Mouse (Mus musculus) ES-E14 (cell line): ENCODE data around the gene Nkx6-2. TPM values are rescaled to one million over a fixed set of nuclear protein-coding genes. Genes with fewer than 3 reads are reported as not detected.

Experiments
- DNase-seq: peaks from one replicate; pipeline ENCODE4 v3.0.0-alpha.2; 2013; ENCODE audit warnings: low read depth, low spot score
- H3K27ac ChIP-seq: 2 replicates; pipeline ENCODE4 v1.5.1; 2012; ENCODE audit warnings: low read depth, mild to moderate bottlenecking, low read length, moderate library complexity, mixed read lengths; ENCODE audit not compliant: poor library complexity, insufficient read depth, severe bottlenecking
- H3K36me3 ChIP-seq: 2 replicates; pipeline ENCODE4 v1.6.1; 2012; ENCODE audit warnings: mild to moderate bottlenecking, low read length, moderate library complexity, mixed read lengths; ENCODE audit not compliant: control insufficient read depth, poor library complexity, insufficient read depth, severe bottlenecking
- H3K4me1 ChIP-seq, 2 experiments: fragments of 150-350 bp in 1 of 2; sonication (generic) in 1 of 2; 2 replicates each; pipeline ENCODE4 v1.6.1; 2012; ENCODE audit warnings: low read length in 2 of 2, mild to moderate bottlenecking in 1 of 2, mixed read lengths in 1 of 2; ENCODE audit not compliant: control insufficient read depth in 2 of 2, insufficient read depth in 2 of 2, poor library complexity in 1 of 2
- H3K4me3 ChIP-seq, 2 experiments: fragments of 150-350 bp in 1 of 2; sonication (generic) in 1 of 2; 2 replicates each; pipeline ENCODE4 v1.5.1; 2012; ENCODE audit warnings: low read length in 2 of 2, low read depth in 1 of 2, mild to moderate bottlenecking in 1 of 2, mixed read lengths in 1 of 2; ENCODE audit not compliant: insufficient read depth in 1 of 2, poor library complexity in 1 of 2, severe bottlenecking in 1 of 2
- H3K9ac ChIP-seq: 2 replicates; pipeline ENCODE4 v1.6.1; 2012; ENCODE audit warnings: low read depth, mild to moderate bottlenecking, low read length, mixed read lengths; ENCODE audit not compliant: poor library complexity, insufficient read depth, severe bottlenecking
- H3K9me3 ChIP-seq: fragments of 150-350 bp; sonication (generic); 2 replicates; pipeline ENCODE4 v1.6.1; 2012; ENCODE audit warnings: low read depth, mild to moderate bottlenecking, low read length; ENCODE audit not compliant: control insufficient read depth, insufficient read depth
- CHD2 ChIP-seq: IDR thresholded peaks from 2 replicates; pipeline ENCODE4 v1.6.1; 2014; ENCODE audit warnings: mild to moderate bottlenecking, low read depth, low read length, inconsistent platforms
- HCFC1 ChIP-seq: IDR thresholded peaks from 2 replicates; pipeline ENCODE4 v1.6.1; 2012; ENCODE audit warnings: low read length, inconsistent platforms, borderline replicate concordance; ENCODE audit not compliant: insufficient read depth
- MAFK ChIP-seq: IDR thresholded peaks from 2 replicates; pipeline ENCODE4 v1.6.1; 2014; ENCODE audit warnings: mild to moderate bottlenecking, low read depth, low read length, inconsistent platforms; ENCODE audit not compliant: insufficient read depth
- ZC3H11A ChIP-seq: IDR thresholded peaks from 2 replicates; pipeline ENCODE4 v1.6.1; 2012; ENCODE audit warnings: low read depth, mild to moderate bottlenecking, inconsistent platforms, low read length, borderline replicate concordance
- ZNF384 ChIP-seq: IDR thresholded peaks from 2 replicates; pipeline ENCODE4 v1.6.1; 2012; ENCODE audit warnings: low read depth, low read length, inconsistent platforms
- in situ Hi-C, 2 experiments: fragments of 600-800 bp; cut with MboI; formaldehyde crosslinking; loops; one replicate each; pipeline ENCODE4 v1.15.1; 2025; ENCODE audit warnings: low sequenced_read_pairs in 2 of 2, inconsistent platforms in 1 of 2; ENCODE audit not compliant: unreplicated experiment in 2 of 2
- total RNA-seq: library from RNA; depleted of rRNA; stranded (reverse); fragments of 300-350 nt; gene quantifications from 2 replicates; pipeline ENCODE4 v1.2.3, GENCODE M21; 2012

Gene Nkx6-2
- total RNA-seq, 1 experiment, result 2.1 TPM

DNA sequence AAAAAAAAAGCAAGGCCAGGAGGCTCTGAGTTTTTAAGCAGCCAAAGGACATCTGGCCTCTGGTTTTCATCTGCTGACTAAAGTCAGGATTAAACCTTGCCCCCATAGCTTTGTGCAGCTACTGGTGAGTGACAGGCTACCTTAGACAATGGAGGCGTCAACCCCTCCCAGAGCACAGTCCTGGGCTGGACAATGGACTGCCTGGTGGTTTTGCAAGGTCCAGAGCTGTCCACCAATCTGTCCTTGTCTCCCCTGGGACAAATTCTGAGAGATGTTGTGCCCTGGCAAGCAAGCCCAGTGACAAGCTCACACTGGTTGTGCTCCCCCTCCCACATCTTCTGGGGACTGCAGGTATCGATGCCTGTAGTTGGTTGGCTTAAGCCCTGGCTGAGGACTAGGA is 31.1 kb downstream of the Nkx6-2 start:
- Histone ChIP-seq H3K27ac (no peak overlapping the region), H3K4me1 (no peaks in the 10 kb centered on the region)
- no peak for DNase-seq

DNA sequence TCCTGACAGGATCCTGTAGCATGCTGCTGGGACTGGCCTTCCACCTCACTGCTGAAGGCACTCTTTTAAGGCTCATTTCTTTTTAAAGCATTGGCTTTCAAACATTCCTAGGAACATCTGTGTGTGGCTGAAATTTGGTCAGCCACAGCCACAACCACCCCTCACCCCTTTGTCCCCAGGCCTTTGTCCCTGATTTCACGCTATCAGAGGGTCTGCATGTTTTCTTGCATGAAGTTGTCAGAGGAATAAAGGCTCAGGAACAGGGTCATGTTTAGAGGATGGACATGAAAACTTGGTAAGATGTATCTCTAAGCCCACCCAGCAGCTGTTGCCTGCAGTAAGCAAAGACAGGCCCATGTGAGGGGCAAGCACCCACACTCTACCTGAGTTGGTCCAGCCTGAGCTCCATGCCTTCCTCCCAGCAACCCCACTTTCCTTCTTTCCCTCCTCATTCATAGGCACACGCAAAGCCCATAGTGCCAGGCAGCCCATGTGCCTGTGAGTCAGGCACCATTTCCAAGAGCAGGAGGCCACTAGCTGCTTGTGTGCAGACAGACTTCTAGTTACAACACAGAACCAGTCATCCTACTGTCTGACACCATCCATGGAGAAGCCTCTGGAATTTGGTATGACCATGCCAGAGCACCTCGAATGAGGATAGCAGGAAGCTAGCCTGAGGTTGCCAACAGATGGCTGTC is 32.4 kb downstream of the Nkx6-2 start:
- no peaks in the 10 kb centered on the region for H3K36me3 ChIP-seq
- no peak overlapping the region for H3K9ac ChIP-seq
- no peaks in the 10 kb centered on the region for H3K9me3 ChIP-seq
- TF ChIP-seq ZC3H11A (no peak), ZNF384 (no peak), MAFK (no peak), HCFC1 (no peak)
- DNase-seq, result no peak
- peaks cover 0 to 3% of the 10 kb centered on the region in 2 experiments; a peak in 1 of 4 replicates for H3K4me1 ChIP-seq
- in situ Hi-C loops, result no loop called here
- no peak overlapping the region for H3K4me3 ChIP-seq
- no peak overlapping the region for H3K27ac ChIP-seq

More for the DNA sequence above, 31.1 kb downstream of the Nkx6-2 start:
- TF ChIP-seq CHD2, result no peak
- TF ChIP-seq ZC3H11A, result no peak
- no peak for TF ChIP-seq MAFK
- TF ChIP-seq HCFC1, result no peak
- H3K9me3 ChIP-seq, result no peaks in the 10 kb centered on the region
- H3K4me3 ChIP-seq, result no peak overlapping the region
- in situ Hi-C loops, result no loop called here
- H3K36me3 ChIP-seq, result no peaks in the 10 kb centered on the region
- H3K9ac ChIP-seq, result no peak overlapping the region

DNA sequence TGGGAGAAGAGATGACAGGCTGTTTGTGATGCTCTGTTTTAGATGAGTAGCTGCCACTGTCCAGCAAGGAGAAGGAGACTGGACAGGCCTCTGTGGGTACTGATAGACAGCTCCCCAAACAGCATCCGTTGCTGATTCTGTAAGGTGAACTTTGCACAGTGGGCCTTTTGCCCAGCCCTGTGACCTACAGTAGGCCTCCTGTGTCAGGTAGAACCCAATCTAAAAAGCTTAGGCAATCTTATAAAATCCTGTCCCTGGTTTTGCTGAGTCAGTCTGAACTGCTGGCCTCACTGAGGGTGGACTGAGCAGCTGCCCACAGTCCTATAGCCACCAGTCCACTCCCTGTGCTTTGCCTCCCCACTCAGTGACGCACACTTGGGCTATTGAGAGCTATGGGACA is 35.3 kb downstream of the Nkx6-2 start:
- in situ Hi-C loops, result no loop called here
- Histone ChIP-seq H3K36me3 (no peaks in the 10 kb centered on the region), H3K27ac (no peak overlapping the region), H3K4me1 (peaks cover 0 to 5% of the 10 kb centered on the region in 2 experiments; a peak in 1 of 4 replicates), H3K9ac (no peak overlapping the region), H3K9me3 (no peaks in the 10 kb centered on the region), H3K4me3 (no peak overlapping the region)
- no peak for DNase-seq
- TF ChIP-seq ZC3H11A, result no peak
- no peak for TF ChIP-seq CHD2
- no peak for TF ChIP-seq HCFC1
- no peak for TF ChIP-seq MAFK
- no peak for TF ChIP-seq ZNF384

DNA sequence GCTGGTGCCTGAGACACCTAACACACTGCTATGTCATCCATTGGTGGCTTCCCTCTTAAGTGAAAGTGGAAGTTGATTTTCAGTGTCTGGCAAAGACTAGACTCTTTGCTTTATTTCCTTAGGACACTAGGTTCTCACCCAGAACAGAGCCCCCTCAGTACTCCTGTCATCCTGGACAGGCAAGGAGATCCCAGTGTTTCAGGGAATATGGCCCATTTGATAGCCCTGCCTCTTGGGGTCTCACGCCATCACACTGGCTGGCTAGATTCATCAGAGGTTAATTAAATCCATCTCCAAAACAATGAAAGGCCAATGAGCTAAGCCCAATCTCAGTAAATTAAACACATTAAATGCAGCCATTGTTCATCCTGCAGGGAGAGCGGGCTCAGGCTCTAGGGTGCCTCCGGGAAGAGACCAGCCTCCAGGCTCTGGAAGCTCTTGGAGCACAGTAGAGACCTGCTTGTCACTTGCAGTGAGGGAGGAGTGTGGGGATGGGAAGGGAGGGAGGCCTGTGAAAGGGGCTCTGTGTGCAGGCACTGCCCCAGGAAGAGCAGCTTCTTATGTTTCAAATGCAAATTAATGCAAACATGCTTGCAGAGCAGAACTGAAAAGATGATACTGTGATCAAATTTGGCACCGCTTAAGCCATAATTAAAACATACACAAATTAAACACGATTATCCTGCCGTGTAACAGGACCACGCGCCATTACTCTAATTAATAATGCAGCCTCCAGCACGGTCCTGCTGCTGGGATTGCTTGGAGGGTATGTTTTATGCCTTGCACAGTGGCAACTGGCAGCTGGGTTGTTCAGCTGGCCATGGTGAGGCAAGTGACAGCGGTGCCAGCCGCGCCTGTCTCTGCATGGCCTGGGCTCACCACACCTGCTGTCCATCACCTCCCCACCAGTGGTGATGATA is 37.6 kb downstream of the Nkx6-2 start:
- DNase-seq, result no peak

More for the DNA sequence above, 37.6 kb downstream of the Nkx6-2 start:
- in situ Hi-C loops, result no loop called here
- no peaks in the 10 kb centered on the region for H3K36me3 ChIP-seq
- no peaks in the 10 kb centered on the region for H3K9me3 ChIP-seq
- no peak overlapping the region for H3K9ac ChIP-seq
- H3K27ac ChIP-seq, result no peak overlapping the region
- no peak overlapping the region for H3K4me3 ChIP-seq
- TF ChIP-seq CHD2, result no peak
- TF ChIP-seq ZNF384, result no peak
- peaks cover 0 to 5% of the 10 kb centered on the region in 2 experiments; a peak in 1 of 4 replicates for H3K4me1 ChIP-seq
